Mouse (Mus musculus) cerebellum, adult 2 months (tissue): Measurements from ENCODE around the gene Gm266.

Source experiments
- CTCF ChIP-seq: fragments of 200-500 bp; IDR thresholded peaks from 2 replicates; pipeline ENCODE4 v1.5.1; 2011; ENCODE audit warnings: low read depth, mild to moderate bottlenecking, control low read depth, low read length, moderate library complexity, borderline replicate concordance; ENCODE audit not compliant: insufficient read depth
- POLR2A ChIP-seq: fragments of 200-500 bp; IDR thresholded peaks from 2 replicates; pipeline ENCODE4 v1.6.1; 2011; ENCODE audit warnings: low read length, control low read depth, borderline replicate concordance; ENCODE audit not compliant: insufficient read depth

DNA sequence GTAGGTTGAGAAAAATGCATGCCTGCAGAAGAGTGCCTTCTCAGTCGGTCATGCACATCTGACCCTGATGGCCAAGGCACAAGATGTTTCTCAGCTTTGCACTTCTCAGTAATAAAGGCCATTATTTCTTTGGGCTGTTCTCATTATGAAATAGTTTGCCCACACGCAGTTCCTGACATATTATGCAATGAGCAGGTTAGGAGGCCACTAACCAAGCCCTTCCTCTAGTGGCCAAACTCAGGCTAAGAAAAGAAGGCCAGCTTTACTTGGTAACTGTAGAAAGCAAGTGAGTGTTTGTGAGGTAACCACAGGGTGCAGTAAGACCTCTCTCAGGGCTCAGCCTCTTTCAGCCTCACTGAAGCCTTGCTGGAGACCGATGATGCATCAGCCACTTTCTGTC, 39.3 kb upstream of the Gm266 start:
- TF ChIP-seq CTCF: no peak
- TF ChIP-seq POLR2A: no peak
